Mouse (Mus musculus) liver, embryonic 13.5 days (tissue): Measurements from ENCODE around the gene Dgka. TPM values are rescaled to one million over a fixed set of nuclear protein-coding genes. Genes with fewer than 3 reads are reported as not detected.
A peak's percentile ranks its signal among the peaks of the same experiment; 100 is the strongest.

ENCODE experiments used
- ATAC-seq: fragments of 200-750 bp; cut with Nextera tagmentation; 2 replicates; pipeline ENCODE4 v1.8.0; 2017; ENCODE audit warnings: low read depth, mild to moderate bottlenecking, moderate number of reproducible peaks, moderate library complexity
- DNase-seq: peaks from one replicate; pipeline ENCODE4 v3.0.0; 2022
- H3K27ac ChIP-seq: fragments of 300-500 bp; sonication (generic); 2 replicates; pipeline ENCODE4 v1.5.1; 2015; ENCODE audit warnings: moderate library complexity, mild to moderate bottlenecking, inconsistent platforms
- H3K27me3 ChIP-seq: fragments of 300-500 bp; sonication (generic); 2 replicates; pipeline ENCODE4 v1.6.1; 2015; ENCODE audit warnings: mild to moderate bottlenecking, inconsistent platforms
- H3K36me3 ChIP-seq: fragments of 300-500 bp; sonication (generic); 2 replicates; pipeline ENCODE4 v1.6.1; 2015; ENCODE audit warnings: mild to moderate bottlenecking, inconsistent platforms
- H3K4me1 ChIP-seq: fragments of 300-500 bp; sonication (generic); replicated peaks from 2 replicates; pipeline ENCODE4 v1.6.1; 2015; ENCODE audit warnings: inconsistent platforms
- H3K4me2 ChIP-seq: fragments of 300-500 bp; sonication (generic); 2 replicates; pipeline ENCODE4 v1.6.1; 2015; ENCODE audit warnings: inconsistent platforms, mild to moderate bottlenecking, moderate library complexity
- H3K4me3 ChIP-seq: fragments of 300-500 bp; sonication (generic); replicated peaks from 2 replicates; pipeline ENCODE4 v1.5.1; 2015; ENCODE audit warnings: mild to moderate bottlenecking, inconsistent platforms
- H3K9ac ChIP-seq: fragments of 300-500 bp; sonication (generic); 2 replicates; pipeline ENCODE4 v1.6.1; 2015; ENCODE audit warnings: mild to moderate bottlenecking, inconsistent platforms
- H3K9me3 ChIP-seq: fragments of 300-500 bp; sonication (generic); replicated peaks from 2 replicates; pipeline ENCODE4 v1.6.1; 2016; ENCODE audit warnings: inconsistent platforms
- WGBS: fragments of 180-500 bp; shearing (Covaris S2); methylation state at CpG from one replicate; pipeline ENCODE4 v1.1.7; 2015; ENCODE audit not compliant: insufficient replicate concordance; 5-methylcytosine and 5-hydroxymethylcytosine counted together
- polyA plus RNA-seq: library from polyadenylated mRNA; unstranded; fragments of >200 nt; fragmentation: Nextera tagmentation; extraction: Ambion mirVana; gene quantifications from 2 replicates; pipeline ENCODE4 v1.2.1, GENCODE M21; 2015

Gene Dgka
- polyA plus RNA-seq, 1 experiment from 2014 or later, result 1.8 TPM

GRCm38 (mm10) chr10:128699611-128700010 lies 45.0 kb downstream of the Dgka start:
- Histone ChIP-seq H3K4me2 (no peak overlapping the region), H3K9ac (no peak overlapping the region), H3K4me3 (no peak overlapping the region), H3K27me3 (no peaks in the 10 kb centered on the region), H3K27ac (peak overlapping the region; percentile 51), H3K36me3 (peaks cover 61% of the 10 kb centered on the region), H3K9me3 (no peaks in the 10 kb centered on the region), H3K4me1 (peaks cover 68% of the 10 kb centered on the region)
- ATAC-seq (no peak), DNase-seq (no peak)
- 41% methylated on average over 11 of the region's 11 CpGs for WGBS

- Histone ChIP-seq H3K9me3 (no peaks in the 10 kb centered on the region), H3K4me1 (peaks cover 70% of the 10 kb centered on the region), H3K27me3 (no peaks in the 10 kb centered on the region), H3K9ac (no peak overlapping the region), H3K27ac (no peak overlapping the region), H3K36me3 (peaks cover 61% of the 10 kb centered on the region), H3K4me3 (no peak overlapping the region), H3K4me2 (no peak overlapping the region)
- ATAC-seq (no peak), DNase-seq (no peak)
- WGBS, result 74% methylated on average over 5 of the region's 5 CpGs
These were observed 45.6 kb downstream of the Dgka start for GRCm38 (mm10) chr10:128699006-128699405.

- Histone ChIP-seq H3K9ac (0 out of 2 replicates have a peak overlapping the region, but pooled peaks have one; percentile 17), H3K4me1 (peaks cover 60% of the 10 kb centered on the region), H3K4me2 (peak overlapping the region; percentile 65), H3K4me3 (peak overlapping the region; percentile 30; the same call in 1 of the 2 replicates), H3K9me3 (no peaks in the 10 kb centered on the region), H3K27me3 (no peaks in the 10 kb centered on the region), H3K27ac (peak overlapping the region; percentile 85), H3K36me3 (peaks cover 48% of the 10 kb centered on the region)
- ATAC-seq (no peak), DNase-seq (no peak)
- WGBS, result 78% methylated on average over 6 of the region's 6 CpGs
These were observed 47.5 kb downstream of the Dgka start for GRCm38 (mm10) chr10:128697072-128697725.

- Histone ChIP-seq H3K4me1 (peaks cover 64% of the 10 kb centered on the region), H3K36me3 (peaks cover 38% of the 10 kb centered on the region), H3K4me3 (peak within 1 kb of the TSS; percentile 90), H3K9ac (peak within 1 kb of the TSS; percentile 97), H3K27ac (peak within 1 kb of the TSS; percentile 96), H3K9me3 (no peaks in the 10 kb centered on the region), H3K27me3 (no peaks in the 10 kb centered on the region), H3K4me2 (peak within 1 kb of the TSS; percentile 78)
- peak; percentile 98 for ATAC-seq
- DNase-seq, result peak; percentile 99
- WGBS, result 1% methylated on average over 38 of the region's 40 CpGs
These were observed 48.5 kb downstream of the Dgka start, which contains the start of gene Rab5b for GRCm38 (mm10) chr10:128695992-128696807. Gene Rab5b, minus strand, starts transcription at chr10:128696264.

- no peak for DNase-seq
- Histone ChIP-seq H3K9me3 (no peaks in the 10 kb centered on the region), H3K27me3 (no peaks in the 10 kb centered on the region), H3K4me3 (peak overlapping the region; percentile 90), H3K27ac (peak overlapping the region; percentile 96), H3K4me1 (peaks cover 60% of the 10 kb centered on the region), H3K9ac (peak overlapping the region; percentile 97), H3K36me3 (peaks cover 31% of the 10 kb centered on the region), H3K4me2 (peak overlapping the region; percentile 78)
- no peak for ATAC-seq
- WGBS, result 3% methylated on average over 22 of the region's 22 CpGs
These were observed 49.2 kb downstream of the Dgka start for GRCm38 (mm10) chr10:128695411-128695991.

GRCm38 (mm10) chr10:128674469-128675008 lies 70.1 kb downstream of the Dgka start:
- Histone ChIP-seq H3K4me3 (peak overlapping the region; percentile 73), H3K36me3 (peaks cover 10% of the 10 kb centered on the region), H3K9me3 (no peaks in the 10 kb centered on the region), H3K4me2 (peak overlapping the region; percentile 96), H3K27me3 (peaks cover 36% of the 10 kb centered on the region), H3K9ac (peak overlapping the region; percentile 74), H3K4me1 (peaks cover 22% of the 10 kb centered on the region), H3K27ac (peak overlapping the region; percentile 71)
- ATAC-seq (no peak), DNase-seq (no peak)
- under 1% methylated on average over 9 of the region's 9 CpGs for WGBS

- Histone ChIP-seq H3K4me3 (peak within 1 kb of the TSS; percentile 73), H3K9ac (peak within 1 kb of the TSS; percentile 74), H3K27ac (peak within 1 kb of the TSS; percentile 71), H3K36me3 (peaks cover 3% of the 10 kb centered on the region), H3K9me3 (no peaks in the 10 kb centered on the region), H3K4me2 (peak within 1 kb of the TSS; percentile 96), H3K4me1 (peaks cover 28% of the 10 kb centered on the region), H3K27me3 (peaks cover 42% of the 10 kb centered on the region)
- DNase-seq (peak; percentile 80), ATAC-seq (peak; percentile 95)
- under 1% methylated on average over 60 of the region's 60 CpGs for WGBS
These were observed 70.7 kb downstream of the Dgka start, which contains the start of gene Suox for GRCm38 (mm10) chr10:128673763-128674468. Gene Suox, minus strand, starts transcription at chr10:128674073.

GRCm38 (mm10) chr10:128671148-128671547 lies 73.5 kb downstream of the Dgka start:
- no peak for DNase-seq
- WGBS, result 81% methylated on average over 9 of the region's 9 CpGs
- H3K27me3 ChIP-seq, result peaks cover 65% of the 10 kb centered on the region
- H3K27ac ChIP-seq, result no peak overlapping the region
- no peaks in the 10 kb centered on the region; the same call in 1 of the 2 replicates for H3K36me3 ChIP-seq
- H3K4me1 ChIP-seq, result peaks cover 36% of the 10 kb centered on the region
- no peak overlapping the region for H3K4me2 ChIP-seq
- ATAC-seq, result no peak
- H3K9ac ChIP-seq, result no peak overlapping the region
- H3K4me3 ChIP-seq, result no peak overlapping the region
- no peaks in the 10 kb centered on the region for H3K9me3 ChIP-seq
